Mouse (Mus musculus): Measurements from ENCODE around the gene Sppl2b. TPM values are rescaled to one million over a fixed set of nuclear protein-coding genes. Genes with fewer than 3 reads are reported as not detected.

Sppl2b gene
- polyA plus RNA-seq, 1 experiment: not detected

- no peak for TF ChIP-seq CTCF (IDR thresholded peaks at IDR 0.05; ENCODE audit: insufficient read depth, low read depth, low read length)
- no peak for TF ChIP-seq POLR2A (IDR thresholded peaks at IDR 0.05; ENCODE audit: insufficient read depth, low read depth, low read length)
- peak overlapping the region; percentile 92 for H3K4me3 ChIP-seq (ENCODE audit: insufficient read depth, low read depth, low read length)
- H3K4me1 ChIP-seq (ENCODE audit: control insufficient read depth, insufficient read depth, low read length): peaks cover 27% of the 10 kb centered on the region
- no peak overlapping the region for H3K27ac ChIP-seq (ENCODE audit: insufficient read depth, low read depth, low read length)
- WGBS: 1% methylated on average over 15 of the region's 15 CpGs
These were observed 62.3 kb downstream of the Sppl2b start for GRCm38 (mm10) chr10:80917336-80917778.

- under 1% methylated on average over 61 of the region's 61 CpGs for WGBS
- H3K27ac ChIP-seq (ENCODE audit: insufficient read depth, low read depth, low read length): no peak within 1 kb of the TSS
- peaks cover 27% of the 10 kb centered on the region for H3K4me1 ChIP-seq (ENCODE audit: control insufficient read depth, insufficient read depth, low read length)
- peak within 1 kb of the TSS; percentile 92 for H3K4me3 ChIP-seq (ENCODE audit: insufficient read depth, low read depth, low read length)
- TF ChIP-seq CTCF (IDR thresholded peaks at IDR 0.05; ENCODE audit: insufficient read depth, low read depth, low read length) (no peak), POLR2A (IDR thresholded peaks at IDR 0.05; ENCODE audit: insufficient read depth, low read depth, low read length) (peak; percentile 58)
These were observed 62.8 kb downstream of the Sppl2b start, which contains the start of gene Lmnb2 for GRCm38 (mm10) chr10:80917779-80918434. TSS of gene Lmnb2 (minus strand) at chr10:80918245.

Other genes with a start within 250 kb of the Sppl2b start
- not detected in 2 replicates for gene Gm49322, start 249.3 kb upstream of the Sppl2b start, polyA plus RNA-seq (2012; ENCODE audit: insufficient read depth, insufficient read length, low replicate concordance, missing spikeins)
- gene Csnk1g2, start 232.4 kb upstream of the Sppl2b start, polyA plus RNA-seq (2012; ENCODE audit: insufficient read depth, insufficient read length, low replicate concordance, missing spikeins): 431 TPM in 1 of 2 replicates, not detected in the other
- gene Btbd2, start 198.2 kb upstream of the Sppl2b start, polyA plus RNA-seq (2012; ENCODE audit: insufficient read depth, insufficient read length, low replicate concordance, missing spikeins): not detected in 2 replicates
- not detected in 2 replicates for gene Mknk2, start 177.2 kb upstream of the Sppl2b start, polyA plus RNA-seq (2012; ENCODE audit: insufficient read depth, insufficient read length, low replicate concordance, missing spikeins)
- gene Mob3a, start 153.3 kb upstream of the Sppl2b start, polyA plus RNA-seq (2012; ENCODE audit: insufficient read depth, insufficient read length, low replicate concordance, missing spikeins): not detected in 2 replicates
- not detected in 2 replicates for gene Izumo4, start 153.1 kb upstream of the Sppl2b start, polyA plus RNA-seq (2012; ENCODE audit: insufficient read depth, insufficient read length, low replicate concordance, missing spikeins)
- 105 TPM in 1 of 2 replicates, not detected in the other for gene Ap3d1, start 113.0 kb upstream of the Sppl2b start, polyA plus RNA-seq (2012; ENCODE audit: insufficient read depth, insufficient read length, low replicate concordance, missing spikeins)
- gene Dot1l, start 100.1 kb upstream of the Sppl2b start, polyA plus RNA-seq (2012; ENCODE audit: insufficient read depth, insufficient read length, low replicate concordance, missing spikeins): 106 and 235 TPM in 2 replicates
- gene Sf3a2, start 57.1 kb upstream of the Sppl2b start, polyA plus RNA-seq (2012; ENCODE audit: insufficient read depth, insufficient read length, low replicate concordance, missing spikeins): not detected in 2 replicates
- not detected in 2 replicates for gene Plekhj1, start 56.6 kb upstream of the Sppl2b start, polyA plus RNA-seq (2012; ENCODE audit: insufficient read depth, insufficient read length, low replicate concordance, missing spikeins)
- not detected in 2 replicates for gene Amh, start 50.0 kb upstream of the Sppl2b start, polyA plus RNA-seq (2012; ENCODE audit: insufficient read depth, insufficient read length, low replicate concordance, missing spikeins)
- not detected in 2 replicates for gene Jsrp1, start 41.8 kb upstream of the Sppl2b start, polyA plus RNA-seq (2012; ENCODE audit: insufficient read depth, insufficient read length, low replicate concordance, missing spikeins)
- 801 TPM in 1 of 2 replicates, not detected in the other for gene Oaz1, start 28.6 kb upstream of the Sppl2b start, polyA plus RNA-seq (2012; ENCODE audit: insufficient read depth, insufficient read length, low replicate concordance, missing spikeins)
- not detected in 2 replicates for gene Lingo3, start 11.2 kb upstream of the Sppl2b start, polyA plus RNA-seq (2012; ENCODE audit: insufficient read depth, insufficient read length, low replicate concordance, missing spikeins)
- gene Lsm7, start 66 bp upstream of the Sppl2b start, polyA plus RNA-seq (2012; ENCODE audit: insufficient read depth, insufficient read length, low replicate concordance, missing spikeins): not detected in 2 replicates
- gene Tmprss9, start 16.6 kb downstream of the Sppl2b start, polyA plus RNA-seq (2012; ENCODE audit: insufficient read depth, insufficient read length, low replicate concordance, missing spikeins): not detected in 2 replicates
- gene Timm13, start 45.7 kb downstream of the Sppl2b start, polyA plus RNA-seq (2012; ENCODE audit: insufficient read depth, insufficient read length, low replicate concordance, missing spikeins): not detected in 2 replicates
- not detected in 2 replicates for gene Lmnb2, start 63.0 kb downstream of the Sppl2b start, polyA plus RNA-seq (2012; ENCODE audit: insufficient read depth, insufficient read length, low replicate concordance, missing spikeins)
- gene Gadd45b, start 74.8 kb downstream of the Sppl2b start, polyA plus RNA-seq (2012; ENCODE audit: insufficient read depth, insufficient read length, low replicate concordance, missing spikeins): not detected in 2 replicates
- not detected in 2 replicates for gene Gng7, start 159.7 kb downstream of the Sppl2b start, polyA plus RNA-seq (2012; ENCODE audit: insufficient read depth, insufficient read length, low replicate concordance, missing spikeins)
- gene Diras1, start 170.4 kb downstream of the Sppl2b start, polyA plus RNA-seq (2012; ENCODE audit: insufficient read depth, insufficient read length, low replicate concordance, missing spikeins): not detected in 2 replicates
- not detected in 2 replicates for gene Slc39a3, start 182.2 kb downstream of the Sppl2b start, polyA plus RNA-seq (2012; ENCODE audit: insufficient read depth, insufficient read length, low replicate concordance, missing spikeins)
- not detected in 2 replicates for gene Sgta, start 204.9 kb downstream of the Sppl2b start, polyA plus RNA-seq (2012; ENCODE audit: insufficient read depth, insufficient read length, low replicate concordance, missing spikeins)
- gene Thop1, start 214.8 kb downstream of the Sppl2b start, polyA plus RNA-seq (2012; ENCODE audit: insufficient read depth, insufficient read length, low replicate concordance, missing spikeins): not detected in 2 replicates
- not detected in 2 replicates for gene Creb3l3, start 243.6 kb downstream of the Sppl2b start, polyA plus RNA-seq (2012; ENCODE audit: insufficient read depth, insufficient read length, low replicate concordance, missing spikeins)

Measured in olfactory bulb, adult 2 months (tissue).